Mouse (Mus musculus) layer of hippocampus, adult 18-20 months (tissue): ENCODE results near the gene Trim27. TPM values are rescaled to one million over a fixed set of nuclear protein-coding genes. Genes with fewer than 3 reads are reported as not detected.

Source experiments
- DNase-seq, 2 experiments: peaks; one replicate each; pipeline ENCODE4 v3.0.0; 2022; ENCODE audit warnings: low spot score in 2 of 2
- total RNA-seq, 2 experiments: library from RNA; stranded (reverse); gene quantifications; 2 replicates each; pipeline ENCODE4 v1.2.3; 2021

Gene Trim27
- total RNA-seq, 2 experiments from 2014 or later, result 42.0 to 45.1 TPM

DNA sequence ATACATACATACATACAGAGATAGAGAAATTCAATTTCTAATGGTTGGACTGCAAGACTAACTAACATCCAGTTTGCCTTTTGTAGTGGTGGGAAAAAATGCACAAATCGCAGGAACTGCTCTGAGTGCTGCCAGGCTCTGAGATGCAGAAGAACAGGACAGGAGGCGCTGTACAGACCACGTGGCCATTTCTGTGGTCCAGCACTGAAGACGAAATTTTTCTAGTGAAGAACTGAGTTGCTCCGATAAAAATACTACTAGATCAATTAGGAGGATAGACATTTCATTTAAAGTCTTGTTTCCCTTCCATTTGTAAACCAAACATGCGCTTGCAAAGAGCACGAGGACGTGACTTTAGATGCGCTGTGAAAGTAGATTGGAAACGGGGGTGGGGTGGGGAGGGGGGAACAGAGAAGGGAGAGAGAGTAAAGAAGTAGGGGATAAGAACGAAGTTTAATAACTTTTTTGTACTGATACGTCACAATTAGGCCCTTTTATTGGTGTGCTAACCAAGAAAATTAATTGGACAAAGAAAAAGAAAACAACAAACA lies 7.6 kb upstream of the Trim27 start:
- DNase-seq, result peak in 1 of 2 experiments; percentile 60

DNA sequence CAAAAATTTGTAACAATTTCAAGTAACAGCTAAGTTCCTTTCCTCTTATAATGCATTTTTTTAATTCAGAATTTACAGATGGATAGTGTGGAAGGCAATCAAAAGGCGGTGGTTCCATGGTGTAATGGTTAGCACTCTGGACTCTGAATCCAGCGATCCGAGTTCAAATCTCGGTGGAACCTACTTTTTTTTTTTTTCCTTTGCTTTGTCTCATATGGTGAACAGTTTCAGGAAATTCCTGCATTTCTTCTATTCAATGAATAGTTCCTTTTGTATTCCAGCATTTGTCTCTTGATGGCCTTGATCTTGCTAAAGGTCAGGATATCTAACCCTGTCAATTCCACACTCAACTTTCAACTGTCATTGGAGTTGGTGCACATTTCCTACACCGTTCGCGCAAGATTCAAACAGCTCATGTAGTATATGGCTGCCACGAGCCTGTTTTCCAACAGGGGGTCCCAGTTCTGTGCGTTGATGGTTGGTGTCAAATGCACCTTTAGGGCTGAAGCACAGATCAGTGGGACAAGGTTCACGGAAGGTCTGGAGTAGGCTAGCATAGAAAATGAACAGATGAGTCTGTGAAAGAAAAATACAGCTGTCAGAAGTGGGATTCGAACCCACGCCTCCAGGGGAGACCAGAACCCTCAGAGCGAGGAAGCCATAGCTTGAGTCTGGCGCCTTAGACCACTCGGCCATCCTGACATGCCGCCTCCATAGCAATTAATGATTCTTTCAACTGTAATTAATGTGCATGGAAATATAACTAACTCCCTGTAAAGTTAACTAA lies 6.8 kb upstream of the Trim27 start:
- DNase-seq, result peak; percentile 62 to 86

DNA sequence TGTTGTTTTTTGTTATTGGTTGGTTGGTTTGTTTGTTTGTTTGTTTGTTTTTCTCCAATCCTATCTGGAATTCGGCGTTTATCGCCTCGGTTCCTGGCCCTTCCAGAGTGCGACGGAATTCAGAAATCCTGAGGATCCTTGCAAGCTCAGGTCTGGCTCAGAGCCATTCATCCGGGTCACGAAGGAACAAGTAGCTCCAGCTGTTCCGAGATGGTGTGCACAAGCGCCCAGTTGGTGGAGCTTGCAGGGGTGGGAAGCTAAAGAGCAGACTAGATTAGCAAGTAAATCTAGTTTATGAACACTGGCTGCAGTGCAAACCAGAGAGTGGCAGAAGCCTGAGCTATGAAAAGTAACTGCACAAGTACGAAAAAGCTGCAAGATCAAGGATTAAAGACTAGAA lies 6.2 kb upstream of the Trim27 start:
- DNase-seq, result peak; percentile 23 to 74

GRCm38 (mm10) chr13:21176733-21177132 lies 2.5 kb upstream of the Trim27 start:
- no peak for DNase-seq

GRCm38 (mm10) chr13:21177657-21178056 lies 1.6 kb upstream of the Trim27 start:
- no peak for DNase-seq

DNA sequence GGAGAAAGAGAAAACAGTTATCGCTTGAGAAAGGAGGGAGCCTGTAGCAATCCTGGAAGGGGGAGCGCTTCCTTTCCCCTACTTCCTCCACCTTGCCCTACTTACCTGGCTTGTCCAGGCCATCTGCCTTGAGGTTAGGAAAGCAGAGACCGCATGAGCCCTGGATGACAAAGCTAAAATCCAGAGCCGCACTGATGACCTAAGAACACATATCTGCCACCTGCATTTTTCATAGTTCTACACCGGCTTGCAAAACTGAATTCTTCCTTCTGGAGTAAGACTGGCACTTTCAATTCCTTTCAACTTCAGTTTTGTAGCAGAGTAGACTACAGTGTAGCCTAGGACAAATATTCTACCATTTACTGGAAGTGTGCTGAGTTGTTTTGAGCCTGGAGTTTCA lies 881 bp upstream of the Trim27 start:
- no peak for DNase-seq

DNA sequence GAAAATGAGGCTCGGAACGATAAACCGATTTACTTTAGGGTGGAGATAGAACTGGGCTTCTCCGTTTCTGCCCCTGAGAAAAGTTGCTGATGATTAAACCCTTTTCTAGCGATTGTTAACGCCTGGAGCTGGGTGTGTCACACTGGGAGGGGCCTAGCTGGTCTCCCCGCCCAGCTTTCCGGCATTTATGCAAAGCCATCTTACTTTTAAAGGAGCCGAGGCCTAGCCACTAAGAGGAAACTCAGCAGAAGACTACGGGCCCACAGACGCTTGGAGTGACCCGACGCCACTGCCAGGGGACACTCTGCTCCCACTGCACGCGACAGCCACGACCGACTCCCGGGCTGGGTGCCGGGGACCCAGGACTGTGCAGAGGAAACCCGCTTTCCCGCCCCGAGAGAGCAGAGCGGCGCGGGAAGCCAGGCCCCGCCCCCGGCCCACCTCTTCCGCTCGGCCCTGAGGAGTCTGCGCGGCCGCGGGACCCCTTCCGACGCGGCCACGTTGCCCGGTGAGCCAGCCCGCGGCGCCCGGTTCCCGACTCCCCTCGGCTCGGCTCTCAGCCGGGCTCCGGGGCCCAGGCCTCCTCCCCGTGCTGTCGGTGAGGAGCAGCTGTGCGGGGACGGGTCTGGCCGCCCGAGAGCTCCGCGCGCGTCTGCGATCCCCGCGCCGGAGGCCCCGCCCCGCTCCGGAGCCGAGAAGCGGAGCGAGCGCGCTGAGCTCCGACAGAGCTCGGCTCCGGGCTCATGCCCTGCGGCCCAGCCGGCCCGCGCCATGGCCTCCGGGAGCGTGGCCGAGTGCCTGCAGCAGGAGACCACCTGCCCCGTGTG lies 692 bp downstream of the Trim27 start:
- DNase-seq, result peak; percentile 87 to 92

GRCm38 (mm10) chr13:21180551-21181530 lies 1.6 kb downstream of the Trim27 start:
- DNase-seq, result peak; percentile 25 to 53

GRCm38 (mm10) chr13:21181996-21182395 lies 2.8 kb downstream of the Trim27 start:
- no peak for DNase-seq

DNA sequence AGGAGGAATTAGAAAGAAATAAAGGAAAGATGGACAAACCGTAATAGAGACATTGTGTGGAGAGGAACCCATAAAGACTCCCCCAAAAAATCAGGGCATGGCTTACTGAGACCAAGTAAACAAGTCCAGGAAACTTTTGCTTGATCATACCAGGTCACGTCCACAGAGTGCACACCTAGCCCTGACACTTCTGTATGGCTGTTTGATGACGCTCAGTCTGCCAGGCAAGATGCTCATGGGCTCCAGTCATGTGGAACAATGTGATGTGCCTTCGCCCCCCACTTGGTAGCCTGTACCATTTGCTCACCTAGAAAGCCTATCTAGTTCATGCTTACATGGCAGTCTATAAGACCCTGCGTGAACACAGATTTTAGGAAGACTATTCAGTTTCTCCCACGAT lies 3.8 kb downstream of the Trim27 start:
- DNase-seq, result no peak

- DNase-seq, result no peak
These were observed 4.4 kb downstream of the Trim27 start for GRCm38 (mm10) chr13:21183661-21184060.

- DNase-seq, result no peak
These were observed 6.3 kb downstream of the Trim27 start for GRCm38 (mm10) chr13:21185521-21185920.

- no peak for DNase-seq
These were observed 16.4 kb downstream of the Trim27 start for GRCm38 (mm10) chr13:21195406-21196228.

DNA sequence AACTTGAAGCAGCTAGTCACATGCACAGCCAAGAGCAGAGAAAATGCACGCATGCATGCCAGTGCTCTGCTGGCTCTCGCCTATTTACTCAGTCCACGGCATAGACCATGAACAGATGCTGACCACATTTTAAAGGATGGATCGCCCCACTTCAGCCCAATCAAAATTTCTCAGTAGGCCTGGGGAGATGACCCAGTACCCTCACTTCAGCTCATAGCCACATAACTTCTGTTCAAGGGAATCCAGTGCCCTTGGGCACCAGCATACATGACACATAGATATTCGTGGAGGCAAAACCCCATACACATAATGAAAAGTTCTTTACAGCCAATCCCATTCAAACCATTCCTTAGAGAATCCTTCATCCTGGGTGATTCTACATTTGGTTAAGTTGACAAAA lies 18.5 kb downstream of the Trim27 start:
- DNase-seq, result no peak

GRCm38 (mm10) chr13:21198313-21198712 lies 19.1 kb downstream of the Trim27 start:
- DNase-seq, result no peak

- no peak for DNase-seq
These were observed 20.1 kb downstream of the Trim27 start for GRCm38 (mm10) chr13:21199046-21200028.

DNA sequence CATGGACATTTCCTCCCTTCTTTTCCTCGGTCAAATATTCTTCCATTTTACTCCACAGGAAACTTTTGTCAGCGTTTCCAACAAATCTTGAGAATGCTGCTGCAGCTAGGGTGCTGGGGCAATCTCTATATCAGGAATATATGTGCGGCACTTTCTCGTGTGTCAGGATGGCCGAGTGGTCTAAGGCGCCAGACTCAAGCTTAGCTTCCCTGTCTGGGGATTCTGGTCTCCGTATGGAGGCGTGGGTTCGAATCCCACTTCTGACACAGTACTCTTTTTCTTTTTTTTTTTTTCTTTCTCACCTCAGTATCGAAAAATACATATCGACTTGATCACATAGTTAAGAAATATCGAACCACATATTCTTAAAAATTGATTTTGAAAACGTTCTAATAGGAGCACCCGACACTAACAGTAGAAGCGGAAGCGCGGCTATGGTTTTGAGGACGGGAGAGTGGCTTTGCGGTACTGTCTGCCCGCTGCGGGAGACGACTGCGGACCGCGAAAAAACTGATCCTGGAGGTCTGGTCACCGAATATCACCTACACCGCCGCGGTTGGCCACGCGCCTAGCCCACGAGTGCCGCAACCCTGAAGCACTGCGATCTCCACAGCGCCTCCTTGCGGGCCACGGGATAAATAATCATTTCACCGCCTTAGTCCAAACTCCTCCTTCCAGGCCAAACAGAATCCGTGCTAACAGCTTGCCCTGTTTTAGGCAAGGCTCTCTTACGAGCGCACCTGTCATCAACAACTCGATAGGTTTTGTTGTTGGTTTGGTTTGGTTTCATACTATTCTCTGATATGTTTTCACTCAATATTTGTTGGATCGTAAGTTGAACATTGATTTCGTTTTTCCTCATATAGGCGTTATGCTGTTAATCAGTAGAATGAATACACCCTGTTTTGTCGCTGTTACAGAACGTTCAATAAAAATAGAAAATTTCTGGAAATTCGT lies 21.1 kb downstream of the Trim27 start:
- DNase-seq, result peak; percentile 93 to 98
